Mouse (Mus musculus): ENCODE data around the gene Syne2.
"Not testable (repeated sequence)": the region's sequence is repeated elsewhere in the genome, so short reads cannot be mapped to it uniquely, and the experiment has no call there.

GRCm38 (mm10) chr12:76152389-76152788, 334.5 kb downstream of the Syne2 start:
- TF ChIP-seq CHD2 (IDR thresholded peaks at IDR 0.05; ENCODE audit: low read depth, low read length); HCFC1 (IDR thresholded peaks at IDR 0.05; ENCODE audit: borderline replicate concordance, insufficient read depth, low read length): not testable (repeated sequence)

Data from ES-E14 (cell line).